Mouse (Mus musculus) left cerebral cortex, postnatal 36 days (tissue): ENCODE results near the gene 1700109H08Rik. TPM values are rescaled to one million over a fixed set of nuclear protein-coding genes. Genes with fewer than 3 reads are reported as not detected.
"Not testable (repeated sequence)": the region's sequence is repeated elsewhere in the genome, so short reads cannot be mapped to it uniquely, and the experiment has no call there.

Source experiments
- DNase-seq, 2 experiments: peaks; one replicate each; pipeline ENCODE4 v3.0.0; 2021 to 2022; ENCODE audit warnings: low spot score in 2 of 2, mixed read lengths in 1 of 2
- intact Hi-C: fragments of 180-260 bp; cut with DNase I; formaldehyde crosslinking; loops from one replicate; pipeline ENCODE4 v1.15.1; 2025
- total RNA-seq, 2 experiments: library from RNA; stranded (reverse); gene quantifications; 2 replicates each; pipeline ENCODE4 v1.2.3; 2021

1700109H08Rik gene
- total RNA-seq, result 1 to 10 TPM; 2.0 to 5.8 TPM

DNA sequence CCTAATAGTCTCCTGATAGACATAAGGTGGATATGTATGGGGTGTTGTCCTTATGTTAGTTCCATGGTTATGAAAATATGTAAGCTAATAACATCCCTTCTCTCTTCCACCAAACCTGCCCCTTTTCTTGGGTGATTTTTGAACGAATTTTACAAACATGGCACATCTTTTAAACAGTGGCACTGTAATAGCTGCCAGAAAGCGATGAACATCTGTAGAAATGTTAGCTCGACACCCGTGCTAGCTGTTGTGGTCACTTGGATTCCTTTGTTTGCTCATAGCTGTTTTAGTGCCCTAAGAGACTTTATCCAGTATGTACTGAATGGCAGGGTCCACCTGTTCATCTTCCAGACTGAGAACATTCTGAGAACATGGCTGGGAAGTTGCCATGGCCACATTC is at the start of gene 1700109H08Rik:
Gene 1700109H08Rik, plus strand, starts transcription at position 301 of the 400 bp plus-strand sequence.
- no peak for DNase-seq
- intact Hi-C loops, result no loop called here

DNA sequence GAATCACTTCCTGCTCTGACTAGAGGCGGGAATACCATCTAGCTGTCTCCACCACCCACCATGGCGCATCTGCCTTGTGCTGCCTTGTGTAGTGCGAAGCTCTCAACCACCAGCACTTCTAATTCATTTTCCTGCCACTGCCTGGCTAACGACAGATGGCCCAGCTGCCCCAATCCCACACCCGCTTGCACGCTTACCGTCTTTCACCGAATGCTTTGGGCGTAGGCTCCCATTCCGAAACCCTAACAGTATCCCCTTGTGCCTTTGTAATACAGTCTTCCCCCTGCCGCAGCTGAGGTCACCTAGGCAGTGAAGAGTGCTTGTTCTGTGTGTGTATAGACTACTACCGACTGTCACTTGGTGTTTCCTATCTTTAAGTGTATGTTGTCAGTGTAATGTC is 49.6 kb upstream of the 1700109H08Rik start:
- intact Hi-C loops, result no loop called here

DNA sequence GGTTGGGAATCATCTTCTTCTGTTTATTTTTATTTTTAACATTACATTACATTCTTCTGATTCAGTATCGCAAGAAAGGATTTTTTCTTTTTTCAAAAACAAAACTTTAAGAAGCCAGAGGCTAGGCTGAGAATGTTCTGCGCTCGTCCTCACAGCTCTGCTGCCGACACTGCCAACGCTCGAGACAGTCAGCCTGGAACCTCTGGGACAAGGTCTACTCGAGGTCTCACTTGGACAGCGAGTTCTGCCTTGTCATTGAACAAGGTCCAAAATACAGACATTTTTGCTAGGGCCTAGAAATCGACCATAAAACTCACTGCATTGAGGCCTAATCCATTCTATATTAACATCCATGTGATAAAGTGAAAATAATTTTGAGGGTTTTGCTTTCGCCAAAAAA is 48.5 kb upstream of the 1700109H08Rik start:
- no peak for DNase-seq
- intact Hi-C loops, result no loop called here

More for the DNA sequence above, 49.6 kb upstream of the 1700109H08Rik start:
- no peak for DNase-seq

DNA sequence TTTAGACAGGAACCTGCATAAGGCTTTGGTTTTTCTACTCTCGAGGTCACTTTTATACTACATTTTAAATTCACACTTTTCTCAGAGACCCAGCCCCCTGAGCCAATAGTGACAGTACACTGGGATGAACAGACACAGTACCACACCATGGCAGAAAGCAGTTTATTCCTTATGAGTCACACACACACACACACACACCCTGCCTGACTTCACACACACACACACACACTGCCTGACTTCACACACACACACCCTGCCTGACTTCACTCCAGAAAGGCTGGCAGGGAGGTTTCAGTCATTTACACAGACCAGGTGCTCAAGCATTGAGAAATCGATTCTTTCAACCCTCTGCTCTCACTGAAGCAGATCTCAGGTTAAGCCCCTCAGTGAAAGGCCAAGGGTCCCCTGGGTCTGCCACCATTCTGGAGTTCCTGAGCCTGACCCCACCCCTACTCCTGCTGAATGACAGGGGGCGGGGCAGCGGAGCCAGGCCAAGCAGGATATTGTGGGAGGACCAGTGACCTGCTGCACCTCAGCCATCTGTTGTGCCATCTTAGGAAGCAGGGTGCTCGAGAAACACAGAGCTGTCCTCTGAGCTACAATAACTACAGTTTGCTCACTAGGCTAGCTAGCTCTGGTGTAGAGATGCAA is 44.2 kb upstream of the 1700109H08Rik start:
- intact Hi-C loops, result no loop called here

DNA sequence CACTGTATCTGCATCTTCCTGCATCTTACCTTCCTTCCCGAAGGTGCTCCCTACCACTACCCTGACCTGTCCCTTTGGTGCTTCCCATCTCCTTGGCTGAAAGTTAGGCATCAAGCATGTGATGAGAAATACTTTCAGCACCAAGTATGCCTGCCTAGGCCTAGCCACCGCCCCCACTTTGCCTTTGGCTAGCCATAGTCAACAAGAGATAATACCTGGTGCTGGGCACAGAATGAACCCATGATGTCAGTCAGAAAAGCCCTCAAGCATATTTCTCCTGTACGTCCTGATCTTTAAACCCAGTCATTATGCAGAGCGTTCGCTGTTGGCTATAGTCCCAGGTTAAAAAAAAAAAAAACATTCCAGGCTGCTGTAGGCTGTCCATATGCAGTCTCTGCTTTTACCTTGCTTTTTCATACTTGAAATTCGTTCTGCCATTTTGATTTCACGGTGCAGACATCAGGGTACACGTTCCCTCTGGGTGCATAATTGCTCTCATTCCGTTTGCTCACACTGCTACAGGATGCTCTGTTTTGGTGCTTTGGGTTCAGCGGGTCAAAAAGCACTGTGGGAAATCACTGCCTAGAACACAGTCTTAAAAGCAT is 41.7 kb upstream of the 1700109H08Rik start:
- intact Hi-C loops, result no loop called here
- no peak for DNase-seq

More for the DNA sequence above, 44.2 kb upstream of the 1700109H08Rik start:
- DNase-seq, result no peak

DNA sequence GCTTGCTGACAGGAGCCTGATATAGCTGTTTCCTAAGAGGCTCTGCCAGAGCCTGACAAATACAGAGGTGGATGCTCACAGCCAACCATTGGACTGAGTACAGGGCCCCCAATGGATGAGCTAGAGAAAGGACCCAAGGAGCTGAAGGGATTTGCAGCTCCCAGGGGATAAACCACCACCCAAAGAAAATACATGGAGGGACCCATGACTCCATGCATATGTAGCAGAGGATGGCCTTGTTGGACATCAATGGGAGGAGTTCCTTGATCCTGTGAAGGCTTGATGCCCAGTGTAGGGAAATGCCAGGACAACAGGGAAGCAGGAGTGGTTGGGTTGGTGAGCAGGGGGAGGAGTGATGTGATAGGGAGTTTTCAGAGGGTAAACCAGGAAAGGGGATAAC is 39.3 kb upstream of the 1700109H08Rik start:
- DNase-seq, intact Hi-C loops: not testable (repeated sequence)

DNA sequence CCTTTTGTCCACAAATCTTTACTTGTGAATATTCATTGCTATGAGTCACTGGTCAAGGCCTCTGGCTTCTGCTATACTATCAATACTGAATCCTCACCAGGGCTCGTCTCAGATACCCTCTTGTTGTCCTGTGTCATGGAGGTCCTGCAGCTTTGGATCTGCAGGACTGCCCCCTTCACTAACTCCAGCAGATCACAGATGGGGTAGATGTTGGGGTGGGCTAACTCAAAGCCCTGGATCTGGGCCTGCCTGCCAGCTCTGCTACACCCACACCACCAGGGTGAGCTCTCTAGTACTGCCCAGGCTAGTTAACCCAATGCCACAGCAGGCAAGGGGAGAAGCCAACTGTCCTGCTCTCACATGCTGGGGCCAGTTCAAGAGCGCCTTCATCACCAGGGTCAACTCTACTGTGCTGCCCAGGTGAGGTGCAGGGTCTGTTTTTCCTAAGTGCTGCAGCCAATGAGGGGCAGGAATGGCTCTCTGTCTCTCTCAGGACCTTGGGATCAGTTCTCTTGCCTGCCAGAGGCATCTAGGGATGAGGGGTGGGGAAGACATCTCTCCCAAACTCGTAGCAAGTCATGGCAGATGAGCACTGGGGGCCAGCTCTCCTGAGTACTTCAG is 34.7 kb upstream of the 1700109H08Rik start:
- DNase-seq, result no peak
- intact Hi-C loops, result no loop called here

DNA sequence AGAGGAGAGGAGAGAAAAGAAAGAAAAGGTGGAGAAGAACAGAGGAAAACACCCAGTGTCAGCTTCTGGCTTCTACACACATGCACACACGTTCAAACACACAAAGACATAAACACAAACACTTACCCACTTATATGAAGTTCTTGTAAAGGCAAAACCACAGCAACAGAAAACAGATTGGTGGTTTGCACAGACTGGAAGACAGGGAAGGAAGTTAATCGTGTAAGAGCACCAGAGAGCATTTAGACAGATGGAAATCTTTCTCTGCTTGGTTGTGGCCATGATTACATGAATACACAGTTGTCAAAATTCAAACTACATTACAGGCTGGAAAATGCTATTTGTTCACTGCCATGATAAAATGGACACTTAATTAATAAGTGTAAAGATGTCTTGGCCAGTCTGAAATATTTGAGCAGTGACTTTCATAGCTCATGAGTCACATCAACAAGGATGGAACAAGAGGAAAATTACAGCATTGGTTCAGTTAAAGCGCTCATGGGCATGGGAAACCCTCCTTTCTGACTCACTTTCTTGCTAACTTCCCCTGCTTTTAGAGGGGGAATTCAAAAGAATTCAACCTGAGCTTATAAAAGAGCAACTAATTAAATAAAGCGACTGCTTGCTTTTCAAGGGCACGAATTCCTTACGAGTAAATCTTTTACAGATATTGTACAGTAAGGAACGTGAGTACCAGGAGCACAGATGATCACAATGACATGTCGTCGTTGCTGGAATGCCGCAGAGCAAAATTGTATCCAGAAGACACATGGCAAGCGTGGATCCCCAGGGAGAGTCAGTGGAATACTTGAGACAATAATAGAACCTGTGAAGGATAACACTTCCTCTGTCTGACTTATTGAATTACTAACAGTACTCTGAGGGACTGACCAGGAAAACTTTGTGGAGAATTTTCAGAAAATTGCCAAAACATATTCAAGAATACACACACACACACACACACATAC is 32.6 kb upstream of the 1700109H08Rik start:
- intact Hi-C loops, result no loop called here
- no peak for DNase-seq

- DNase-seq, result no peak
- intact Hi-C loops, result no loop called here
These were observed 29.5 kb upstream of the 1700109H08Rik start for GRCm38 (mm10) chr5:3541871-3542270.

DNA sequence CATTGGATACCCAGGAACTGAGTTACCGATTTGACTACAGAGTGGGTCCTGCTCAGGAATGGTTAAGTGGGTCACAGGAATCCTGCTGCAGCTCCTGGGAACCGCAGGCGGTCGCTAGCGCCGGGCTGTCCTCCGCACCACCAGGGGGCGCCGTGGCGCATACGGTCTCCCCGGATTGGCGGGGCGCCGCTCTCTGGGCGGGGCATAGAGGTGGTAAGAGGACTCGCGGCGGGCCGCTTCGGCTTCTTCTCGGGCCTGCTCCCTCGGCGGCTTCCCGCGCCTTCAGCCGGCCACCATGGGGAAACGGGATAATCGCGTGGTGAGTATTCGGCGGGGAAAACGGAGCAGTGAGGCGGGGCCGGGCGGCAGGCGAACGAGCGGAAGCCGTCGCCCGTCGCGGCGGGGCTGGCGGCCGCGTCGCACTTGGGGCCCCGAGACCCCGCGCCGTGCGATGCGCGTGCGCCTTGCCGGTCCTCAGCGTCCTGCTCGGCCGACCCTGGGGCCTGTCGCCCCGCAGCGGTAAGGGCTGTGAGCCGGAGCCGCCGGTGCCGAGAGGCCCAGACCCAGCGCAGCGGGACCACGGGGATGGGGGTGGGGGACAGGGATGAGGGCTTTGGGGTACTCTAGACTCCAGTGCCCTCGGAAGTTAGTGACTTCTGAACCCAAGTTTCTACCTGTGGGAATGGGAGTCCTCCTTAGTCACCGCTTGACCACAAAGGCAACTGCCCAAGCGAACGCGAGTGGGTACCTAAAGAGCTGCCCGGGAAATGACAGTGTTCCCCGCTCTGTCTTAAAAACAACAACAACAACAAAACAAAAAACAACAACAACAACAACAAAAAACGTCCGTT is 27.5 kb upstream of the 1700109H08Rik start, which contains the start of gene Fam133b:
Gene Fam133b, plus strand, starts transcription at position 205 of the 851 bp plus-strand sequence.
- intact Hi-C loops, result no loop called here
- DNase-seq, result peak; percentile 96

GRCm38 (mm10) chr5:3544480-3544769 is 26.9 kb upstream of the 1700109H08Rik start:
- DNase-seq, result no peak
- intact Hi-C loops, result no loop called here

GRCm38 (mm10) chr5:3546226-3546625 is 25.1 kb upstream of the 1700109H08Rik start:
- intact Hi-C loops, result no loop called here
- no peak for DNase-seq

- intact Hi-C loops, result no loop called here
- DNase-seq, result no peak
These were observed 19.9 kb upstream of the 1700109H08Rik start for GRCm38 (mm10) chr5:3551481-3551880.

DNA sequence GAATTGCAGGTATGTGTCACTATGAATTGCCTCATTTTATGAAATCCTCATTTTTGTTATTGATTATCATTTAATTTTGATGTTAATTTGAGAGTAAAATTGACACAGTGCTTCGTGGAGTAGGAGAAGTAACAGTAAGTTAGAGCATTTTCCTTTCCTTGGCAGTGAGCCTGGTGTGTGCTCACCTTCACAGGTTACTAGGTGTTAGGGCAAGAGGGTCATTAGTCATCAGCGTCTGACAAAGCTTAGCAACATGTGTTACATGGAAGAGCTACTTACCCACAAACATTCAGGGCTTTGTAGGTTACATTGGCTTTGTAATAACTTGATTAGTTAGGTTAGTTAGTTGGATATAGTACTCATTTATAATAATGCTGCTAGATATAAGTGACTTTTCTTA is 17.2 kb upstream of the 1700109H08Rik start:
- no peak for DNase-seq
- intact Hi-C loops, result no loop called here

DNA sequence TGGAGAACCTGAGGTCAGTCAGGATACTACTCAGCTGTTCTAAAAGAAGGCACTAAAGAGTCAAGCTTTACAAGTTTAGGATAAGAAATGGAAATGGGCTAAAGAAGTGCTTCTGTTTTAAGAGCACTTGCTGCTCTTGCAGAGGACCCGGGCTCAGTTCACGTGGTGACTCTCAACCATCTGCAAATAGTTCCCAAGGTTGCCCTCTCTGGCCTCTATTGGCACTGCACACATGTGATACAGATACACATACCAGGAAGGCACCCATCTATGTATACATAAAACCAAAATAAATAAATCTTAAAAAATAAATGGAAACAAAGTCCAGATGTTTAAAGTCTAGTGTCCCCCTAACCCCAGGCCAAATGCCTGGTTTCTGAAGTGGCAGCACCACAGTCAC is 3.5 kb downstream of the 1700109H08Rik start:
- no peak for DNase-seq
- intact Hi-C loops, result no loop called here

GRCm38 (mm10) chr5:3577939-3578338 is 6.6 kb downstream of the 1700109H08Rik start:
- no peak for DNase-seq
- intact Hi-C loops, result no loop called here

GRCm38 (mm10) chr5:3579066-3579465 is 7.7 kb downstream of the 1700109H08Rik start:
- intact Hi-C loops, result no loop called here
- DNase-seq, result no peak

DNA sequence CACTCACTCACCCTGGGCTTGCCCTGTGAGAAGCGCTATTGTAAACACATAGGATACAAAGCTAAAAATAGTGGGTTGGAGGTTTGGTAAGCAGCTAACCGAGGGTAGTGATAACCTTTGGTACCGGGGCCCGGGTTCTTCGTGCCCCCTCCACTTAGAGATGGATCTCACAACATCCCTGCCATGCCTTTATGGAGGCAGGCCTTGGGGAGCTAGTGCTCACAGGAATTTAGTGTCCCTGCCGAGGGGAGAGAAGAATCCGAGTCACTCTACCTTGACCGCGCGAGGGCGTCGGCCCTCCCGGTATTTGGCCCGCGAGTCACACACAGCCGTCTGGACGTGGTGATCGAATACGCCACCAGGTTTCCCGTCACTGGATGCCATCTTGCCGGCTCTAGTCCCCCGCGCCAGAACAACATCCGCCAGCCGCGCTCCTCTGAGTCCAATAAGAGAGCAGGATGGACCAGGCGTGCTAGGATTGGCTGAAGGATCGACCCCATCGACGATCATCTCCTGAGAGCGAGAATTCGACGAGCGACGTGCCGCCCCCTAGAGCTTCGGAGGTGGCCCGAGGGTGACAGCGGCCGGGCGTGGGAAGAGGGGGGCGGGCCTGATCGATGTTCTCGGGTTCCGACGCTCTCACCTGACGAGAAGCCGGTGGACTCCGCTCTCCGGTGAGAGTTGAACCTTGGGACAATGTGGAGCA is 24.5 kb downstream of the 1700109H08Rik start, which contains the start of gene Pex1:
Gene Pex1, plus strand, starts transcription at position 374 of the 706 bp plus-strand sequence.
- intact Hi-C loops, result no loop called here
- DNase-seq, result peak; percentile 93 to 96
